In the genomic region with DNA sequence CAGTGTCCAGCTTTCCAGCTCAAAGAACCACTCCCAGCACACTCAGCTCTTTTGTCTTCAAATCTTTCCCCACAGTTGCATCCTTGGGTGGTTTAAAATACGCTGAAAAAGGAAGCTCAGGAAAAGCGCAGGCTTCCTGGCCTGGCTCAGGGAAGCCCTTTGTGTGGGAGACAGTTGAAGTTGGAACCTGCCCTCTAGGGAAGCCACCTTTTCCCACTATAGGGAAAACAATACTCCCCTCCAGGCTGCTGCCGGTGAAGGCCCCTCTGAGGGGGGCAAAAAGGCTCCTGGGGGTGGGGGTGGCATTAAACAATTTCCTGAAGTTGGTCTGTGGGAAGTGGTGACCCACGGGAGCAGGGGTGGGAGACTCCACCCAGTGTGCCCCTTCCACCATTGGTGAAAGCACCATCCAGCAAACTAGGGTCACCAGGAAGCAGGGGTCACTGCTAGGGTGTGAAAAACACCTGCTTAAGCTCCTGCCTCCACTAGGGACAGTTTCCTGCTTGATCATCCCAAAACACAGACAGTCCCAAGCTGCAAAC, we compare ENCODE assay signal across 8 mouse cellular contexts. TPM values are rescaled to one million over a fixed set of nuclear protein-coding genes. Genes with fewer than 3 reads are reported as not detected.
DNase-seq lines count a peak whose midpoint lies in the region; ATAC-seq lines count a peak whose summit lies in the region.

No protein-coding gene starts in this region.

- ATAC-seq in kidney, embryonic 14.5 days (ENCODE audit: low FRiP score, low TSS enrichment) = no peak
- ATAC-seq in embryonic facial prominence, embryonic 15.5 days (ENCODE audit: insufficient number of reproducible peaks, low FRiP score, low TSS enrichment, low read depth) = no peak
- ATAC-seq in hindbrain, embryonic 16.5 days = no peak
- no peak for ATAC-seq in midbrain, embryonic 14.5 days (ENCODE audit: low FRiP score, low TSS enrichment)
- no peak for ATAC-seq in erythroblast, adult 5-6 weeks (replicated peaks; ENCODE audit: low FRiP score, poor library complexity, severe bottlenecking)

- DNase-seq in kidney, adult 9 months = no peak
- no peak for DNase-seq in midbrain, embryonic 14.5 days
- DNase-seq in right cerebral cortex, adult 18-20 months = no peak
- DNase-seq in thymus, postnatal 14 days = no peak

- no peaks in the 10 kb centered on the region for H3K9me3 ChIP-seq in kidney, embryonic 14.5 days (ENCODE audit: control insufficient read depth, low read length)
- no peaks in the 10 kb centered on the region for H3K9me3 ChIP-seq in embryonic facial prominence, embryonic 15.5 days (replicated peaks)
- no peaks in the 10 kb centered on the region for H3K9me3 ChIP-seq in hindbrain, embryonic 16.5 days (ENCODE audit: control insufficient read depth, low read length)
- H3K9me3 ChIP-seq in midbrain, embryonic 14.5 days (ENCODE audit: control insufficient read depth, low read length) = no peaks in the 10 kb centered on the region

- WGBS in kidney, embryonic 14.5 days = 28% methylated on average over 4 of the region's 4 CpGs
- WGBS in embryonic facial prominence, embryonic 15.5 days = 32% methylated on average over 4 of the region's 4 CpGs
- WGBS in hindbrain, embryonic 16.5 days = 21% methylated on average over 4 of the region's 4 CpGs
- WGBS in midbrain, embryonic 14.5 days = 16% methylated on average over 4 of the region's 4 CpGs

- no peaks in the 10 kb centered on the region for H3K36me3 ChIP-seq in kidney, embryonic 14.5 days (ENCODE audit: control insufficient read depth, insufficient read depth, low read length)
- H3K36me3 ChIP-seq in embryonic facial prominence, embryonic 15.5 days = no peaks in the 10 kb centered on the region
- no peaks in the 10 kb centered on the region for H3K36me3 ChIP-seq in hindbrain, embryonic 16.5 days (ENCODE audit: control insufficient read depth, insufficient read depth, low read length)
- H3K36me3 ChIP-seq in midbrain, embryonic 14.5 days (ENCODE audit: control insufficient read depth, insufficient read depth, low read length) = no peaks in the 10 kb centered on the region; the same call in 1 of the 2 replicates

- no peak overlapping the region for H3K4me3 ChIP-seq in kidney, embryonic 14.5 days (ENCODE audit: low read length)
- no peak overlapping the region for H3K4me3 ChIP-seq in embryonic facial prominence, embryonic 15.5 days (replicated peaks)
- H3K4me3 ChIP-seq in hindbrain, embryonic 16.5 days (ENCODE audit: low read length) = no peak overlapping the region
- no peak overlapping the region for H3K4me3 ChIP-seq in midbrain, embryonic 14.5 days (replicated peaks; ENCODE audit: low read depth, low read length)

- no peak overlapping the region for H3K4me2 ChIP-seq in kidney, embryonic 14.5 days (replicated peaks; ENCODE audit: low read depth, low read length)
- no peak overlapping the region for H3K4me2 ChIP-seq in embryonic facial prominence, embryonic 15.5 days (replicated peaks)
- no peak overlapping the region for H3K4me2 ChIP-seq in hindbrain, embryonic 16.5 days (ENCODE audit: low read length)
- peak overlapping the region; percentile 15; the same call in 1 of the 2 replicates for H3K4me2 ChIP-seq in midbrain, embryonic 14.5 days (ENCODE audit: low read length)

- H3K4me1 ChIP-seq in kidney, embryonic 14.5 days (ENCODE audit: control insufficient read depth, insufficient read depth, low read length) = peaks cover 92% of the 10 kb centered on the region
- peaks cover 98% of the 10 kb centered on the region for H3K4me1 ChIP-seq in embryonic facial prominence, embryonic 15.5 days
- H3K4me1 ChIP-seq in hindbrain, embryonic 16.5 days (ENCODE audit: control insufficient read depth, insufficient read depth, low read depth, low read length) = peaks cover 93% of the 10 kb centered on the region
- H3K4me1 ChIP-seq in midbrain, embryonic 14.5 days (ENCODE audit: control insufficient read depth, insufficient read depth, low read length) = peaks cover 87% of the 10 kb centered on the region

- H3K27ac ChIP-seq in kidney, embryonic 14.5 days (ENCODE audit: low read depth, low read length) = peak overlapping the region; percentile 91
- peak overlapping the region; percentile 44 for H3K27ac ChIP-seq in embryonic facial prominence, embryonic 15.5 days (replicated peaks)
- H3K27ac ChIP-seq in hindbrain, embryonic 16.5 days (ENCODE audit: low read depth, low read length) = peak overlapping the region; percentile 58; the same call in 1 of the 2 replicates
- peak overlapping the region; percentile 85 for H3K27ac ChIP-seq in midbrain, embryonic 14.5 days (replicated peaks; ENCODE audit: low read depth, low read length)

- no peaks in the 10 kb centered on the region for H3K27me3 ChIP-seq in kidney, embryonic 14.5 days (ENCODE audit: control insufficient read depth, insufficient read depth, low read length)
- no peaks in the 10 kb centered on the region for H3K27me3 ChIP-seq in embryonic facial prominence, embryonic 15.5 days
- no peaks in the 10 kb centered on the region for H3K27me3 ChIP-seq in hindbrain, embryonic 16.5 days (replicated peaks; ENCODE audit: control insufficient read depth, insufficient read depth, low read length)
- no peaks in the 10 kb centered on the region for H3K27me3 ChIP-seq in midbrain, embryonic 14.5 days (ENCODE audit: control insufficient read depth, insufficient read depth, low read length)

- no peak overlapping the region for H3K9ac ChIP-seq in kidney, embryonic 14.5 days (ENCODE audit: low read depth, low read length)
- no peak overlapping the region for H3K9ac ChIP-seq in embryonic facial prominence, embryonic 15.5 days
- H3K9ac ChIP-seq in hindbrain, embryonic 16.5 days (ENCODE audit: low read depth, low read length) = peak overlapping the region; percentile 5; the same call in 1 of the 2 replicates
- H3K9ac ChIP-seq in midbrain, embryonic 14.5 days (replicated peaks; ENCODE audit: low read length) = 0 out of 2 replicates have a peak overlapping the region, but pooled peaks have one; percentile 29

RNA-seq across cellular contexts. Expression of a gene that starts 25.6 kb away (rescaled TPM):
- polyA plus RNA-seq in kidney, embryonic 14.5 days (2014; fragmentation: Nextera tagmentation; extraction: Ambion mirVana) = 33.4 and 45.1 TPM in 2 replicates
- polyA plus RNA-seq in embryonic facial prominence, embryonic 15.5 days (2015; fragmentation: Nextera tagmentation; extraction: Ambion mirVana) = 26.0 and 30.3 TPM in 2 replicates
- 13.3 and 15.1 TPM in 2 replicates for polyA plus RNA-seq in hindbrain, embryonic 16.5 days (2015; fragmentation: Nextera tagmentation; extraction: Ambion mirVana)
- 22.0 and 33.9 TPM in 2 replicates for polyA plus RNA-seq in midbrain, embryonic 14.5 days (2014; fragmentation: Nextera tagmentation; extraction: Ambion mirVana)
- 7.3 and 10.0 TPM in 2 replicates for total RNA-seq in erythroblast, adult 5-6 weeks (2015; ENCODE audit: low replicate concordance)
- total RNA-seq in erythroblast, adult 5-6 weeks (2017; ENCODE audit: low replicate concordance) = 3.3 and 4.6 TPM in 2 replicates

RNA-seq across cellular contexts. Expression of a gene that starts 45.8 kb away (rescaled TPM):
- polyA plus RNA-seq in kidney, embryonic 14.5 days (2014; fragmentation: Nextera tagmentation; extraction: Ambion mirVana) = 18.9 and 43.9 TPM in 2 replicates
- polyA plus RNA-seq in embryonic facial prominence, embryonic 15.5 days (2015; fragmentation: Nextera tagmentation; extraction: Ambion mirVana) = 25.9 and 27.0 TPM in 2 replicates
- polyA plus RNA-seq in hindbrain, embryonic 16.5 days (2015; fragmentation: Nextera tagmentation; extraction: Ambion mirVana) = 15.4 and 19.3 TPM in 2 replicates
- 24.3 and 32.4 TPM in 2 replicates for polyA plus RNA-seq in midbrain, embryonic 14.5 days (2014; fragmentation: Nextera tagmentation; extraction: Ambion mirVana)
- 12.5 and 18.8 TPM in 2 replicates for total RNA-seq in erythroblast, adult 5-6 weeks (2015; ENCODE audit: low replicate concordance)
- 9.3 and 14.9 TPM in 2 replicates for total RNA-seq in erythroblast, adult 5-6 weeks (2017; ENCODE audit: low replicate concordance)

Comparison
In these comparisons a context has a peak if more than half of its experiments do, and no peak if none do; other contexts are left out.
1. H3K9ac ChIP-seq: peak in hindbrain, embryonic 16.5 days (single experiment) and midbrain, embryonic 14.5 days (single experiment); none in kidney, embryonic 14.5 days (single experiment) and embryonic facial prominence, embryonic 15.5 days (single experiment).
2. Peak in every context shown above with its lines, with median percentiles within 50 percentile points of each other: H3K27ac ChIP-seq.